Mouse (Mus musculus) spleen, adult 2 months (tissue): ENCODE results near the gene Mlip. TPM values are rescaled to one million over a fixed set of nuclear protein-coding genes. Genes with fewer than 3 reads are reported as not detected.

Source experiments
- DNase-seq, 2 experiments: peaks; one replicate each; pipeline versions ENCODE4 v3.0.0 to v3.0.0-alpha.2; 2012 to 2021; ENCODE audit warnings: low spot score in 2 of 2, low read depth in 1 of 2
- H3K27ac ChIP-seq: fragments of 200-500 bp; 2 replicates; pipeline ENCODE4 v1.5.1; 2012; ENCODE audit warnings: low read length, inconsistent platforms; ENCODE audit not compliant: insufficient read depth
- H3K27me3 ChIP-seq: fragments of 200-500 bp; 2 replicates; pipeline ENCODE4 v1.6.1; 2012; ENCODE audit warnings: mild to moderate bottlenecking, moderate library complexity, low read length, inconsistent platforms; ENCODE audit not compliant: control insufficient read depth, insufficient read depth
- H3K36me3 ChIP-seq: fragments of 200-500 bp; 2 replicates; pipeline ENCODE4 v1.6.1; 2012; ENCODE audit warnings: mild to moderate bottlenecking, low read length, inconsistent platforms; ENCODE audit not compliant: control insufficient read depth, insufficient read depth
- H3K4me1 ChIP-seq: fragments of 200-500 bp; 2 replicates; pipeline ENCODE4 v1.6.1; 2011; ENCODE audit warnings: inconsistent platforms; ENCODE audit not compliant: control insufficient read depth, insufficient read depth, insufficient read length
- H3K4me3 ChIP-seq: fragments of 200-500 bp; 2 replicates; pipeline ENCODE4 v1.5.1; 2011; ENCODE audit warnings: mild to moderate bottlenecking, inconsistent platforms; ENCODE audit not compliant: insufficient read depth, insufficient read length; ENCODE audit errors: extremely low read depth
- CTCF ChIP-seq: fragments of 200-500 bp; IDR thresholded peaks from 2 replicates; pipeline ENCODE4 v1.5.1; 2011; ENCODE audit warnings: mild to moderate bottlenecking, inconsistent platforms; ENCODE audit not compliant: insufficient read depth, insufficient read length, insufficient replicate concordance; ENCODE audit errors: extremely low read depth
- POLR2A ChIP-seq: fragments of 200-500 bp; IDR thresholded peaks from 2 replicates; pipeline ENCODE4 v1.6.1; 2011; ENCODE audit warnings: low read depth, low read length, inconsistent platforms
- WGBS: fragments of 180-500 bp; shearing (Covaris S2); methylation state at CpG from one replicate; pipeline ENCODE4 v1.1.7; 2018; 5-methylcytosine and 5-hydroxymethylcytosine counted together
- polyA plus RNA-seq: library from polyadenylated mRNA; depleted of rRNA; stranded (reverse); fragments of >200 nt; gene quantifications from 2 replicates; pipeline ENCODE4 v1.2.3, GENCODE M21; 2012

Gene Mlip
- polyA plus RNA-seq, 1 experiment = not detected

GRCm38 (mm10) chr9:77353942-77354341 lies 1.2 kb upstream of the Mlip start:
- H3K4me3 ChIP-seq = no peak overlapping the region
- H3K27ac ChIP-seq = no peak overlapping the region
- H3K27me3 ChIP-seq = no peaks in the 10 kb centered on the region
- whole genome bisulfite sequencing = 81% methylated on average over 4 of the region's 4 CpGs
- no peak for TF ChIP-seq CTCF
- no peak for TF ChIP-seq POLR2A
- H3K4me1 ChIP-seq = no peaks in the 10 kb centered on the region
- DNase-seq = no peak
- no peaks in the 10 kb centered on the region for H3K36me3 ChIP-seq

- TF ChIP-seq POLR2A (no peak), CTCF (no peak)
- DNase-seq = no peak
- Histone ChIP-seq H3K4me3 (no peak overlapping the region), H3K27ac (no peak overlapping the region), H3K27me3 (no peaks in the 10 kb centered on the region), H3K4me1 (no peaks in the 10 kb centered on the region), H3K36me3 (no peaks in the 10 kb centered on the region)
- WGBS = 74% methylated on average over 7 of the region's 7 CpGs
Measured at GRCm38 (mm10) chr9:77347704-77348103, 5.1 kb downstream of the Mlip start.

GRCm38 (mm10) chr9:77344318-77344717 lies 8.5 kb downstream of the Mlip start:
- WGBS = 87% methylated on average over 7 of the region's 7 CpGs
- TF ChIP-seq CTCF (no peak), POLR2A (no peak)
- Histone ChIP-seq H3K36me3 (no peaks in the 10 kb centered on the region), H3K27ac (no peak overlapping the region), H3K27me3 (no peaks in the 10 kb centered on the region), H3K4me1 (no peaks in the 10 kb centered on the region), H3K4me3 (no peak overlapping the region)
- no peak for DNase-seq

GRCm38 (mm10) chr9:77340159-77340862 lies 12.5 kb downstream of the Mlip start:
- Histone ChIP-seq H3K27ac (no peak overlapping the region), H3K4me1 (no peaks in the 10 kb centered on the region), H3K4me3 (no peak overlapping the region), H3K27me3 (no peaks in the 10 kb centered on the region), H3K36me3 (no peaks in the 10 kb centered on the region)
- no peak for TF ChIP-seq POLR2A
- 69% methylated on average over 18 of the region's 18 CpGs for WGBS
- DNase-seq = no peak

GRCm38 (mm10) chr9:77339571-77340148 lies 13.1 kb downstream of the Mlip start:
- Histone ChIP-seq H3K4me1 (no peaks in the 10 kb centered on the region), H3K4me3 (no peak overlapping the region), H3K27ac (no peak overlapping the region), H3K27me3 (no peaks in the 10 kb centered on the region), H3K36me3 (no peaks in the 10 kb centered on the region)
- no peak for DNase-seq
- WGBS = 90% methylated on average over 7 of the region's 7 CpGs
- TF ChIP-seq CTCF = no peak

- TF ChIP-seq POLR2A = no peak
- no peak for TF ChIP-seq CTCF
- no peaks in the 10 kb centered on the region for H3K36me3 ChIP-seq
- H3K27ac ChIP-seq = no peak overlapping the region
- no peak overlapping the region for H3K4me3 ChIP-seq
- DNase-seq = no peak
- no peaks in the 10 kb centered on the region for H3K4me1 ChIP-seq
- H3K27me3 ChIP-seq = no peaks in the 10 kb centered on the region
- 84% methylated on average over 3 of the region's 3 CpGs for WGBS
Measured at GRCm38 (mm10) chr9:77335370-77335769, 17.4 kb downstream of the Mlip start.

GRCm38 (mm10) chr9:77318346-77318745 lies 34.4 kb downstream of the Mlip start:
- Histone ChIP-seq H3K36me3 (no peaks in the 10 kb centered on the region), H3K27ac (no peak overlapping the region), H3K4me1 (no peaks in the 10 kb centered on the region), H3K27me3 (no peaks in the 10 kb centered on the region), H3K4me3 (no peak overlapping the region)
- no peak for DNase-seq
- WGBS = 88% methylated on average over 3 of the region's 3 CpGs
- no peak for TF ChIP-seq CTCF
- no peak for TF ChIP-seq POLR2A
